Mouse (Mus musculus) right cerebral cortex, postnatal 10 days (tissue): ENCODE results near the gene Ercc8.

ENCODE experiments used
- DNase-seq, 2 experiments: peaks; one replicate each; pipeline ENCODE4 v3.0.0; 2021; ENCODE audit warnings: low spot score in 2 of 2

Ercc8 gene

DNA sequence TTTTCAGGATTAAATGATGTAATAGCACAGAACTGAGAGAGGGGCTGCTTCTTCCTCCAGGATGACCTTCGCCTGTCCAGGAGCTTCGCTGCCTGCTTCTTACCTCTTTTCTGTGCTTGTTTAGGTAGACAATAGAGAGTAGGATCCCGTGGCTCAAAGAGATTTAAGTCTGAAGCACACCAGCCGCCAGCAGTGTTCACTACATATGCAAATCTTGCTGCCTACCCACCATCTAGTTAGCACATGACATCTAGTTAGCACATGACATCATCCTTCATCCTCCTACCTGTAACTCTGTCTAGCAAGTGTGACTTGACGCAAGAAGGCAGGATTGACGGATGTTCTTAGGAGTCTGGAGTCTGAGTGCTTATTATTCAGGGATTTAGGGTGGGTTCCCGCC, 61.2 kb downstream of the Ercc8 start:
- no peak for DNase-seq

DNA sequence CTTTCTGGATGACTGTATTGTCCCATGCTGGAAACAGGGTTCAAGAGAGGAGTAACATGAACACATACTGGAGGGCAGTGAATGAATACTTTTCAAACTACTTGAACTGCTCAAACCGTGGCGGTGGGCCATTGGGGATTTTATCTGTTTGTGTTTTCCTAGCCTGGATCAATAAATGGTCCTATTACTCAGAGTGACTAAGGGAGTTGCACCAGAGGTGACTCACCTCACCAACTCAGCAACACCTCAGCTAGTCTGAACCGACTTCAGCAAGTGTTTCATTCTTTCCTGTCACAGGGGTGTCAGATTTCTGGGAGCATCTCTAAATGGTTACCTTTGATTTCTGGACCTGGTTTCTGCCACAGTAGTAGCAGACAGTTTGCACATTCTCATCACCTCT, 70.7 kb downstream of the Ercc8 start:
- DNase-seq = no peak

DNA sequence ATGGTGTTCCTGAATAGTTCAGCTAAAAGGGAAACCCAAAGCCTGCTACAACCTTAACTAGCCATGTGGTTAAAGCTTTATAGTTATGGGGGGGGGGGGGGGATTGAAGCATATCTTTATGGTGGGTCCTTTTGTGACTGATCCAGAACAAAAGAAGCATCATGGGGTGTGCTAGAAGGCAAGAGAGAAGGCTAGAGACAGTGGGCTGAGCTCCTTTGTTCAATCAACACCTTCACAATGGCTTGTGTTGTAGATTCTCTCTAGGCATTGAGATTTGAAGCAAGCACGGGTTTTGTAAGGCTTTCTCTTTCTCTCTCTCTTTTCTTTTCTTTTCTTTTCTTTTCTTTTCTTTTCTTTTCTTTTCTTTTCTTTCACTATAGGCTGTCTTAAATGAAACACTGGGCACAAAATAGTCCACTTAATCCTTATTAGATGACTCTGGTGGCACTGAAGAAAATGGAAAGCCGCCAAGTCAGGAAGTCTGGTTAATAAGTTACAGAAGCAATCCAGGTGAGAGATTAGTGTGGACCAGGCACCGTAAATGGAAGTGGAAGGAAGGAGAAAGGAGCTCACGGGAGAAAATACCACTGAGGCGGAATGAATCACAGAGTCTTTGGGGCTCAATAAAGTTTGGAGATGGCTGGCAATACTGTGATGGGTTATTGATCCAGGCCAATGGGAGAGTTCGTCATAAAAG, 71.3 kb downstream of the Ercc8 start:
- no peak for DNase-seq

DNA sequence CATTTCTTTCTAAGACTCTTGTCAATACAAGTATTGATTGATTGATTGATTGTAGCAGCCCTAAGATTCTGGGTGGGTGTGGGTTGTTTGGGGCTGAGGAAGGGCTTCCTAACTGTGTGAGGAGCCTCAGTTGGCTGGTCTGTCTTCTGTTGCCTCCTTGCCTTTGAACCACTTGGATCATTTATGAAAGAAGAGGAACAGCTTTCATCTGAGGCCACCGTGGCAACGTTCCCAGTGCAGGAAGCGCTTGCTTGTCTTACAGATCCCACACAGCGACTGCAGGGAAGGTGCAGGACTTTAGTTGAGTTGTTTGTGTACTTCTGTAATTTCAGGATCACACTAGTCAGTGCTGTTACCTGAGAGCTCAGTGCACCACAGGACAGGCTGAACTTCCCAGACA, 81.5 kb downstream of the Ercc8 start:
- peak; percentile 44 to 58 for DNase-seq

DNA sequence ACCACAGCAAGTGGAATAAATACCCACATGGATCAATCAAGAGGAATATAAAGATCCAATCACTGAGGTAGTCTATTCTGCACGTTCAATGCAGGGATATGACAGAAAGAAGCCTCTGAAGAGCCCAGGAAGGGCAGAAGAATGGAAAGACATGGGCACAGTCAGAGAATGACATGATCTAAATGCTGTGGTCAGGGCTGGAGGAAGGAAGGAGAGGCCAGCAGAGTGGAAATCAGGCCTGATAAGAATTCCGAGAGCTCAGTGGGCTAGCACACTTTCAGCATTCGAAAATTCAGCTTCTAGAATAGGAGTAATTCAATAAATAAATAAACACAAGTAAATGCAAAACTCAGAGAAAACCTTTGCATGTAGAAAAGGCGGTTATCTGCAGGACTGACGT, 83.2 kb downstream of the Ercc8 start:
- DNase-seq = no peak
